Mouse (Mus musculus) adrenal gland, postnatal 25 days (tissue): ENCODE data around the gene Coa3. TPM values are rescaled to one million over a fixed set of nuclear protein-coding genes. Genes with fewer than 3 reads are reported as not detected.

Experiments used
- DNase-seq: peaks from one replicate; pipeline ENCODE4 v3.0.0; 2021; ENCODE audit warnings: mixed read lengths
- total RNA-seq: library from RNA; stranded (reverse); gene quantifications from 2 replicates; pipeline ENCODE4 v1.2.3, GENCODE M21; 2021

Coa3 gene
- total RNA-seq, 1 experiment from 2014 or later = 67.9 TPM

- no peak for DNase-seq
Measured at GRCm38 (mm10) chr11:101252941-101253340, 26.0 kb downstream of the Coa3 start.

- no peak for DNase-seq
Measured at GRCm38 (mm10) chr11:101251031-101251430, 27.9 kb downstream of the Coa3 start.

- DNase-seq = peak; percentile 74
Measured at GRCm38 (mm10) chr11:101248258-101248994, 30.5 kb downstream of the Coa3 start.

- DNase-seq = no peak
Measured at GRCm38 (mm10) chr11:101247521-101248030, 31.3 kb downstream of the Coa3 start.

GRCm38 (mm10) chr11:101246702-101247012 lies 32.3 kb downstream of the Coa3 start:
- DNase-seq = no peak

GRCm38 (mm10) chr11:101245855-101246701 lies 32.8 kb downstream of the Coa3 start, which contains the start of gene Ramp2:
Gene Ramp2, plus strand, starts transcription at chr11:101246028.
- DNase-seq = peak; percentile 64

- DNase-seq = no peak
Measured at GRCm38 (mm10) chr11:101245071-101245470, 33.8 kb downstream of the Coa3 start.

GRCm38 (mm10) chr11:101238071-101238647 lies 40.8 kb downstream of the Coa3 start:
- no peak for DNase-seq

- DNase-seq = no peak
Measured at GRCm38 (mm10) chr11:101236782-101237181, 42.1 kb downstream of the Coa3 start.

- DNase-seq = no peak
Measured at GRCm38 (mm10) chr11:101235429-101235828, 43.5 kb downstream of the Coa3 start.

- DNase-seq = no peak
Measured at GRCm38 (mm10) chr11:101234124-101234523, 44.8 kb downstream of the Coa3 start.

GRCm38 (mm10) chr11:101233240-101233639 lies 45.7 kb downstream of the Coa3 start:
- no peak for DNase-seq

- DNase-seq = no peak
Measured at GRCm38 (mm10) chr11:101232010-101232839, 46.7 kb downstream of the Coa3 start.

- peak; percentile 28 for DNase-seq
Measured at GRCm38 (mm10) chr11:101230991-101231871, 47.7 kb downstream of the Coa3 start.

- no peak for DNase-seq
Measured at GRCm38 (mm10) chr11:101230526-101230925, 48.4 kb downstream of the Coa3 start.

- DNase-seq = no peak
Measured at GRCm38 (mm10) chr11:101230061-101230511, 48.8 kb downstream of the Coa3 start.

GRCm38 (mm10) chr11:101229361-101229900 lies 49.5 kb downstream of the Coa3 start:
- DNase-seq = peak; percentile 65
